Mouse (Mus musculus) lung, adult 2 months (tissue): ENCODE data around the gene Cabp2.

Experiments used
- CTCF ChIP-seq: fragments of 200-500 bp; IDR thresholded peaks from 2 replicates; pipeline ENCODE4 v1.5.1; 2011; ENCODE audit warnings: mild to moderate bottlenecking, low read length, control low read depth; ENCODE audit not compliant: insufficient read depth
- POLR2A ChIP-seq: fragments of 200-500 bp; IDR thresholded peaks from 2 replicates; pipeline ENCODE4 v1.6.1; 2011; ENCODE audit warnings: low read depth, mild to moderate bottlenecking, control low read depth, low read length, borderline replicate concordance; ENCODE audit errors: extremely low read depth

GRCm38 (mm10) chr19:4120496-4120895 lies 39.1 kb downstream of the Cabp2 start:
- TF ChIP-seq CTCF (no peak), POLR2A (no peak)
